Mouse (Mus musculus) inflammation-experienced regulatory T-cells (primary cell): ENCODE data around the gene Olfr1413. TPM values are rescaled to one million over a fixed set of nuclear protein-coding genes. Genes with fewer than 3 reads are reported as not detected.

Experiments used
- polyA plus RNA-seq, 2 experiments: library from polyadenylated mRNA; unstranded; fragments of 100-300 nt; shearing (Covaris generic); gene quantifications; one replicate each; pipeline ENCODE4 v1.2.1; 2017

Olfr1413 gene
- not detected for polyA plus RNA-seq

GRCm38 (mm10) chr1:92571022-92571421 lies at the start of gene Olfr1413:
TSS of gene Olfr1413 (plus strand) at chr1:92571322.

GRCm38 (mm10) chr1:92585479-92585878 lies 14.4 kb downstream of the Olfr1413 start, which contains the start of gene Olfr1412:
TSS of gene Olfr1412 (plus strand) at chr1:92585779.

GRCm38 (mm10) chr1:92594111-92594510 lies 23.0 kb downstream of the Olfr1413 start, which contains the start of gene Olfr1411:
TSS of gene Olfr1411 (plus strand) at chr1:92594411.

GRCm38 (mm10) chr1:92605482-92605881 lies 34.4 kb downstream of the Olfr1413 start, which contains the start of gene Olfr1410:
TSS of gene Olfr1410 (plus strand) at chr1:92605782.

GRCm38 (mm10) chr1:92617488-92617887 lies 46.4 kb downstream of the Olfr1413 start, which contains the start of gene Olfr12:
TSS of gene Olfr12 (plus strand) at chr1:92617788.

Other genes with a start within 250 kb of the Olfr1413 start
- 100 to 1,000 TPM; 201 to 223 TPM for gene Ndufa10, start 97.5 kb upstream of the Olfr1413 start, polyA plus RNA-seq
- under 1 TPM in 1 of 2 experiments, not detected in 1; 0.12 TPM for gene Olfr1416, start 86.2 kb upstream of the Olfr1413 start, polyA plus RNA-seq
- not detected for gene Olfr1415, start 75.2 kb upstream of the Olfr1413 start, polyA plus RNA-seq
- gene Olfr1414, start 52.7 kb upstream of the Olfr1413 start, polyA plus RNA-seq: under 1 TPM in 1 of 2 experiments, not detected in 1; 0.12 TPM
- not detected for gene Olfr1412, start 14.5 kb downstream of the Olfr1413 start, polyA plus RNA-seq
- gene Olfr1411, start 23.1 kb downstream of the Olfr1413 start, polyA plus RNA-seq: not detected
- not detected for gene Olfr1410, start 34.5 kb downstream of the Olfr1413 start, polyA plus RNA-seq
- gene Olfr12, start 46.5 kb downstream of the Olfr1413 start, polyA plus RNA-seq: 1 to 10 TPM in 1 of 2 experiments, not detected in 1; 3.3 TPM
- 100 to 1,000 TPM; 195 to 201 TPM for gene Cops9, start 70.7 kb downstream of the Olfr1413 start, polyA plus RNA-seq
- 1 to 10 TPM in 1 of 2 experiments, under 1 TPM in 1; 0.20 to 1.2 TPM for gene Otos, start 77.5 kb downstream of the Olfr1413 start, polyA plus RNA-seq